Mouse (Mus musculus): ENCODE results near the gene Rnf167. TPM values are rescaled to one million over a fixed set of nuclear protein-coding genes. Genes with fewer than 3 reads are reported as not detected.

Rnf167 gene
- polyA plus RNA-seq, 1 experiment from 2014 or later, result 111 TPM

DNA sequence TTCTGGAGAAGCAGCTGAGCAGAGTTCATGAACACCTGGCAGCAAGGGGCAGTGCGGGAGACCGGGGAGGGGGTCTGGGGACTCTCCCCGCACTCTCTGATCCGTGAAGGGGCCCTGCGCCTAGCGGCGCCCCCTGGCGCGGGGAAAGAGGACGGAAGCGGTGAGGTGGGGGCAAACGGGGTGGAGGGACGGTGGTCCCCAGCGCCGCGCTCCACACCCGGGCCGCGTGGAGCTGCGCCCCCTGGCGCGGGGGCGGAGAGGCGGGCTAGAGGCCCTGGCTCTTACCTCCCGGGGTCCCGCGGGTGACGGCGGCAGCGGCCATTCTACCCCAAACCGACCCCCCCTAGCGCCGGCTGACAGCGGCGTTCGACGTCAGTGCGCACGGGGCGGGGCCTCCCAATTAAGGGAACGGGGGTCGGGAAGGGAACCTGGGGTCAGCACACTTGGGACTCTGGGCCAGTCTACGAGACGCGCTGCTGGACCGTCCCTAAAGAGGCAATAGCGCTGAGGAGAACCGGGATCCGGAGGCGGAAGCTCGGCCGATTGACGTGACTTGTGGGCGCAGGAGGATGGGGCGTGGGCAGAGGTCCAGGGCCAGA is 40.7 kb downstream of the Rnf167 start, which contains the start of gene Camta2:
Gene Camta2, minus strand, starts transcription at position 505 of the 599 bp plus-strand sequence.
- Histone ChIP-seq H3K9me3 (no peaks in the 10 kb centered on the region), H3K27ac (peak within 1 kb of the TSS; percentile 84), H3K4me3 (replicated peaks) (peak within 1 kb of the TSS; percentile 88), H3K9ac (replicated peaks) (peak within 1 kb of the TSS; percentile 90), H3K36me3 (peaks cover 26% of the 10 kb centered on the region), H3K4me2 (replicated peaks) (peak within 1 kb of the TSS; percentile 75), H3K4me1 (replicated peaks) (peaks cover 35% of the 10 kb centered on the region), H3K27me3 (no peaks in the 10 kb centered on the region)
- WGBS, result 1% methylated on average over 55 of the region's 55 CpGs
- ATAC-seq, result peak; percentile 86

DNA sequence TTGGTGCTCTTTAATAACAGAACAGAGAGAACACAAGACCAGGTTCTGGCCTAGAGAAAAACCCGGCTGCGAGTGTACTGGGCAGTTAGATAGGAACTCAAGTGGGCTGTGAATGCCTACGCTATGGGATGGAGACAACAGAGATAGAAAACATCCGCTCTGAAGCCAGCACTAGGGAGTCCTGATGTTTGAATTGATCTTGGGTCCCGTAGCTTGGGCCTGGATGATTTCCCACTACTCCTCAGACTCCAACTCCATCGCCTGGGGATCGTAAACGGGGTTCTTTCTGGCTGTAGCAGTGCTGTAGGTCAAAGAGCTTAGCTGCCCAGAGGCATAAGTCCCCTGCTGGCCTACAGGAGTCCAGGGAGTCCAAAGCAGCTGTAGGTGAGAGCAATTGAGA is 41.3 kb downstream of the Rnf167 start:
- peaks cover 20% of the 10 kb centered on the region for H3K36me3 ChIP-seq
- peak overlapping the region; percentile 90 for H3K9ac ChIP-seq (replicated peaks)
- 8% methylated on average over 8 of the region's 8 CpGs for WGBS
- peak overlapping the region; percentile 75 for H3K4me2 ChIP-seq (replicated peaks)
- H3K4me3 ChIP-seq (replicated peaks), result peak overlapping the region; percentile 88
- no peaks in the 10 kb centered on the region for H3K27me3 ChIP-seq
- H3K4me1 ChIP-seq (replicated peaks), result peaks cover 29% of the 10 kb centered on the region
- no peak for ATAC-seq
- peak overlapping the region; percentile 84 for H3K27ac ChIP-seq
- no peaks in the 10 kb centered on the region for H3K9me3 ChIP-seq

DNA sequence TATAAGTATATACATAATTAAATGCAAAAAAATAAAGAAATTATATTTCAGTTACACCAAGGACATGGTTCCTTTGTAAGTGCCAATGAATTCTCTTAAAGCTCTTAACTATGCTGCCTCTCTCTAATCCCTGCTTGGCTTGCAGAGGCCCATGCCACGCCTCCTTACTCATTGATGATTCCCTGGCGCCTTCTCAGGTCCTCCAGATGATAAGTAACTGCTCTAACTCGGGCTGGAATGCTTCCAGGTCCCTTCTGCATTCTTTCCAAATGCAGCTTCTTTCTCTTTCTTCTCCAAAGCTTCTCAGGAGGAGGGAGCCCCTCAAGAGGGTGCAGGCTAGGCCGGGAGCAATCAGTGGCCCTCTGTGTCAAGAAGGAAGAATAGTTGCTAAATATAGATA is 42.5 kb downstream of the Rnf167 start:
- no peak for ATAC-seq
- no peaks in the 10 kb centered on the region for H3K27me3 ChIP-seq

DNA sequence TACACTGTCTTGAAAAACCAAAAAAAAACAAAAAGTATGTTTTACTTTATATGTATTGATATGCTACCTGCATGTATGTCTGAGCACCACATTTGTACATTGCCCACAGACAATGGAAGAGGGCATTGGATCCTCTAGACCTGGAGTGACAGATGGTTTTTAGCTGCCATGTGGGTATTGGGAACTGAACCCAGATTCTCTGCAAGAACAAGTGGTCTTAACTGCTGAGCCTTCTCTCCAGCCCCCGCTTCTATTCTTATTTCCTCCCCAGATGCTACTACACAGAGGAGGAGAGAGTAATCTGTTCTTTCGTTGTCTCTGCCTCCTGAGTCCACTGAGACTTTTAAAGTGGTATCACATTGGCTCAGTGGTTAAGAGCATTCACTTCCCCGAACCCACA is 46.5 kb downstream of the Rnf167 start:
- no peak overlapping the region for H3K9ac ChIP-seq (replicated peaks)
- 69% methylated on average over 3 of the region's 3 CpGs for WGBS
- no peaks in the 10 kb centered on the region for H3K27me3 ChIP-seq
- H3K4me2 ChIP-seq (replicated peaks), result no peak overlapping the region
- H3K4me3 ChIP-seq (replicated peaks), result no peak overlapping the region
- H3K9me3 ChIP-seq, result no peaks in the 10 kb centered on the region
- H3K4me1 ChIP-seq (replicated peaks), result peaks cover 6% of the 10 kb centered on the region
- no peaks in the 10 kb centered on the region for H3K36me3 ChIP-seq
- no peak for ATAC-seq
- H3K27ac ChIP-seq, result no peak overlapping the region

More for the DNA sequence above, 42.5 kb downstream of the Rnf167 start:
- H3K4me2 ChIP-seq (replicated peaks), result no peak overlapping the region
- H3K36me3 ChIP-seq, result peaks cover 10% of the 10 kb centered on the region
- no peak overlapping the region for H3K9ac ChIP-seq (replicated peaks)
- no peak overlapping the region for H3K4me3 ChIP-seq (replicated peaks)
- 56% methylated on average over 4 of the region's 4 CpGs for WGBS
- H3K4me1 ChIP-seq (replicated peaks), result peaks cover 29% of the 10 kb centered on the region
- H3K9me3 ChIP-seq, result no peaks in the 10 kb centered on the region
- no peak overlapping the region for H3K27ac ChIP-seq

DNA sequence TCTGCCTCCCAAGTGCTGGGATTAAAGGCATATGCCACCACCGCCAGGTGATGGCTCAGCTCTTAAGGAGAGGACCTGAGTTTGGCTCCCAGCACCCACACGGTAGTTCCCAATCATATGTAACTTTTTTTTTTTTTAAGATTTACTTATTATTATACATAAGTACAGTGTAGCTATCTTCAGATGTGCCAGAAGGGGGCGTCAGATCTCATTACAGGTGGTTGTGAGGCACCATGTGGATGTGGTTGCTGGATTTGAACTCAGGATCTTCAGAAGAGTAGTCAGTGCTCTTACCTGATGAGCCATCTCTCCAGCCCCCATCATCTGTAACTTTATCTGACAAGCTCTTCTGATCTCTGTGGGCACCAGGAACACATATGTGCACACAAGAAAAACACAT is 50.3 kb downstream of the Rnf167 start:
- no peaks in the 10 kb centered on the region for H3K36me3 ChIP-seq
- ATAC-seq, result no peak
- H3K27ac ChIP-seq, result no peak overlapping the region
- no peaks in the 10 kb centered on the region for H3K27me3 ChIP-seq
- H3K9me3 ChIP-seq, result no peaks in the 10 kb centered on the region
- 74% methylated on average over 3 of the region's 3 CpGs for WGBS
- H3K4me3 ChIP-seq (replicated peaks), result no peak overlapping the region
- H3K4me2 ChIP-seq (replicated peaks), result no peak overlapping the region
- peaks cover 20% of the 10 kb centered on the region for H3K4me1 ChIP-seq (replicated peaks)
- no peak overlapping the region for H3K9ac ChIP-seq (replicated peaks)

DNA sequence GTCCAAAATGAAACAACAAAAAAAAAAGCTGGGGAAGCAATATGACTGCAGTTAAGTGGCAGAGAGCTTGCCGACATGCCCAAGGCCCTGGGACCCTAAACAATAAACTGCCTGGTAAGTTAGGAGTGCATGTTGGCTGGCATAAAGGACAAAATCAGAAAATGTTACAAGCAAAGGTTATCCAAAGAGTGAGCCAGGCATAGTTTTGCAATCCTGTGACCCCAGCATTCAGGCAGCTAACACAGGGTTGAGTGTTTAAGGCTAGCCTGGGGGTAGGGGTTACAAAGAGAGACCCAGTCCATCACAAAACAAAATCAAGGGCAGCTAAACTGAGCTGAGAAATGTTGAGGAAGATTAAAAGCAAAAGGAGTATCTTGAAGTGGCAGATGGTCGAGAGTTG is 52.0 kb downstream of the Rnf167 start:
- Histone ChIP-seq H3K36me3 (peaks cover 8% of the 10 kb centered on the region), H3K4me2 (replicated peaks) (no peak overlapping the region), H3K27ac (no peak overlapping the region), H3K9ac (replicated peaks) (no peak overlapping the region), H3K4me3 (replicated peaks) (no peak overlapping the region), H3K27me3 (no peaks in the 10 kb centered on the region), H3K9me3 (no peaks in the 10 kb centered on the region), H3K4me1 (replicated peaks) (peaks cover 25% of the 10 kb centered on the region)
- no peak for ATAC-seq
- 80% methylated on average over 2 of the region's 2 CpGs for WGBS

DNA sequence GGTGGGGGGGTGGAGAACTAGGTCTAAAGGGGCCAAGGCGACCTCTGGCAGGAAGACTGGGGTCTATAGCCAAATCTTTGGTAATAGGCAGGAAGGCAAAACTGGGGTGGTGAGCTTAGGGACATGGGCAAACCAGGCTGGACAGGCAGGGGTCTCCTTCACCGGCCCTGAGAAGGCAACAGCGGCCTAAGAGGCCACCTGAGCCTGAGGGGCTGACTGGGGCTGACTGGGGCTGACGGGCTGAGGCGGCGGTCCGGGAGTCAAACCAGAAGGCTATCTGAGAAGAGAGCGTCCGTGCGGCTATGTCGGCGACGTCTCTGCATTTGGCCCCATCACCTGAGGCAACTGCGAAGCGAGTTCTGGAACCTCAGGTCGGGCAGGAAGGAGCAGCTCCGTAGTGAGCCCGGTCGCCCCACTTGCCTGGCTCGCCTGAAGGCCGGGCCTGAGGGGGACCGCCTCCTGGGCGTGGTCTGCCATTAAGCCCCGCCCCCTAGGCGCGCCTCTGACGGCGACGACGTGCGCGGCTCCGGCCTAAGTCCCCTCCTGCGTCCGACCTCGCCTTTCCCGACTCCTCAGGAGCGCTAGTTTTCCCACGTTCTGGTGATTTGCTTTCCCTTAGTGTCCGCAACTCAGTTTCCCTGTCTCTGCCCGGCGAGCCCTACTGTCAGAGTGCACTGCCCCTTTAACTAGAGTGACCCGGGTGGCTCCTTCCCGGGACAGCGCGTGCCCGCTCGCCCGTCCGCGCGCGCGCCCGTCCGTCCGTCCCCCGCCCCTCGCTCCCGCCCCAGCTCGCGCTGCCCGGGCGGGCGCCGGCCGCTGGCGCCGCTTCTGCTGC is 52.9 kb downstream of the Rnf167 start, which contains the start of the genes Inca1 and Kif1c:
Gene Inca1, minus strand, starts transcription at position 434 of the 835 bp plus-strand sequence.
Gene Kif1c, plus strand, starts transcription at position 827 of the 835 bp plus-strand sequence.
- peak; percentile 94 for ATAC-seq
- Histone ChIP-seq H3K4me3 (replicated peaks) (peak within 1 kb of the TSS; percentile 80), H3K9me3 (no peaks in the 10 kb centered on the region), H3K4me2 (replicated peaks) (peak within 1 kb of the TSS; percentile 85), H3K27me3 (no peaks in the 10 kb centered on the region), H3K9ac (replicated peaks) (peak within 1 kb of the TSS; percentile 94), H3K27ac (peak within 1 kb of the TSS; percentile 91), H3K36me3 (peaks cover 16% of the 10 kb centered on the region), H3K4me1 (replicated peaks) (peaks cover 25% of the 10 kb centered on the region)
- 1% methylated on average over 69 of the region's 69 CpGs for WGBS

DNA sequence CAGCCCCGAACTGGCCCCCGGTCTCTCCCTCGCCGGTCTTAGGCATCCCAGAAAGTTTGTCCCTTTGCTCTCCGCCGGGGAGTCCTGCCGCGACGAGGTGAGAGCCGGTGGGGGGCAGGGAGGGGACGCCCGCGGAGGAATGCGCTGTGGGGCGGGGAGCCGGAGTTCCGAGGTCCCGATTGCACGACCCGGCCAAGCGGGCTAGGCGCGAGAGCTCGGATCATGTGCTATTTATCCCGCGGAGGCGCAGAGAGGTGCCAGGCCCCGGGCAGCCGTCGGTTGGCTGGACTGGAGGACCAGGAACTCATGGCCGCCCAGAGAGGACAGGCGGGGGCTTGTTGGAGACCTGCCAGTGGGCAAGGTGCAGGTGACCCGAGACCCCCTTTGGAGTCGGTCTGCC is 53.6 kb downstream of the Rnf167 start:
- Histone ChIP-seq H3K4me3 (replicated peaks) (peak overlapping the region; percentile 80), H3K27ac (peak overlapping the region; percentile 91), H3K27me3 (no peaks in the 10 kb centered on the region), H3K9me3 (no peaks in the 10 kb centered on the region), H3K4me1 (replicated peaks) (peaks cover 25% of the 10 kb centered on the region), H3K4me2 (replicated peaks) (peak overlapping the region; percentile 85), H3K9ac (replicated peaks) (peak overlapping the region; percentile 94), H3K36me3 (peaks cover 23% of the 10 kb centered on the region)
- peak; percentile 63 for ATAC-seq
- WGBS, result under 1% methylated on average over 29 of the region's 34 CpGs

Other genes with a start within 250 kb of the Rnf167 start
- gene Pelp1, start 237.2 kb upstream of the Rnf167 start, polyA plus RNA-seq (2015; fragmentation: Nextera tagmentation; extraction: Ambion mirVana), result 33.9 and 34.1 TPM in 2 replicates
- 44.8 and 45.5 TPM in 2 replicates for gene Arrb2, start 214.6 kb upstream of the Rnf167 start, polyA plus RNA-seq (2015; fragmentation: Nextera tagmentation; extraction: Ambion mirVana)
- 41.9 and 43.6 TPM in 2 replicates for gene Med11, start 195.3 kb upstream of the Rnf167 start, polyA plus RNA-seq (2015; fragmentation: Nextera tagmentation; extraction: Ambion mirVana)
- gene Zmynd15, start 187.8 kb upstream of the Rnf167 start, polyA plus RNA-seq (2015; fragmentation: Nextera tagmentation; extraction: Ambion mirVana), result 0.40 and 0.44 TPM in 2 replicates
- gene Cxcl16, start 187.3 kb upstream of the Rnf167 start, polyA plus RNA-seq (2015; fragmentation: Nextera tagmentation; extraction: Ambion mirVana), result 1.4 and 1.6 TPM in 2 replicates
- 0.54 and 1.2 TPM in 2 replicates for gene Tm4sf5, start 142.0 kb upstream of the Rnf167 start, polyA plus RNA-seq (2015; fragmentation: Nextera tagmentation; extraction: Ambion mirVana)
- not detected in 2 replicates for gene Vmo1, start 132.6 kb upstream of the Rnf167 start, polyA plus RNA-seq (2015; fragmentation: Nextera tagmentation; extraction: Ambion mirVana)
- 0.35 and 0.42 TPM in 2 replicates for gene Gltpd2, start 128.0 kb upstream of the Rnf167 start, polyA plus RNA-seq (2015; fragmentation: Nextera tagmentation; extraction: Ambion mirVana)
- gene Psmb6, start 121.9 kb upstream of the Rnf167 start, polyA plus RNA-seq (2015; fragmentation: Nextera tagmentation; extraction: Ambion mirVana), result 827 and 844 TPM in 2 replicates
- not detected in 2 replicates for gene Gm40193, start 114.3 kb upstream of the Rnf167 start, polyA plus RNA-seq (2015; fragmentation: Nextera tagmentation; extraction: Ambion mirVana)
- gene Pld2, start 107.2 kb upstream of the Rnf167 start, polyA plus RNA-seq (2015; fragmentation: Nextera tagmentation; extraction: Ambion mirVana), result 5.2 and 6.5 TPM in 2 replicates
- 10.7 and 14.2 TPM in 2 replicates for gene Mink1, start 84.4 kb upstream of the Rnf167 start, polyA plus RNA-seq (2015; fragmentation: Nextera tagmentation; extraction: Ambion mirVana)
- gene 4930544D05Rik, start 31.4 kb upstream of the Rnf167 start, polyA plus RNA-seq (2015; fragmentation: Nextera tagmentation; extraction: Ambion mirVana), result not detected in 2 replicates
- not detected in 2 replicates for gene Chrne, start 28.0 kb upstream of the Rnf167 start, polyA plus RNA-seq (2015; fragmentation: Nextera tagmentation; extraction: Ambion mirVana)
- 0.17 and 0.26 TPM in 2 replicates for gene Gp1ba, start 8.1 kb upstream of the Rnf167 start, polyA plus RNA-seq (2015; fragmentation: Nextera tagmentation; extraction: Ambion mirVana)
- gene Slc25a11, start 244 bp downstream of the Rnf167 start, polyA plus RNA-seq (2015; fragmentation: Nextera tagmentation; extraction: Ambion mirVana), result 169 and 170 TPM in 2 replicates
- 785 and 825 TPM in 2 replicates for gene Pfn1, start 7.4 kb downstream of the Rnf167 start, polyA plus RNA-seq (2015; fragmentation: Nextera tagmentation; extraction: Ambion mirVana)
- 8.0 and 9.5 TPM in 2 replicates for gene Eno3, start 10.0 kb downstream of the Rnf167 start, polyA plus RNA-seq (2015; fragmentation: Nextera tagmentation; extraction: Ambion mirVana)
- gene Spag7, start 22.2 kb downstream of the Rnf167 start, polyA plus RNA-seq (2015; fragmentation: Nextera tagmentation; extraction: Ambion mirVana), result 180 and 181 TPM in 2 replicates
- gene Camta2, start 40.9 kb downstream of the Rnf167 start, polyA plus RNA-seq (2015; fragmentation: Nextera tagmentation; extraction: Ambion mirVana), result 15.3 and 16.4 TPM in 2 replicates
- 0.94 and 1.8 TPM in 2 replicates for gene Inca1, start 52.9 kb downstream of the Rnf167 start, polyA plus RNA-seq (2015; fragmentation: Nextera tagmentation; extraction: Ambion mirVana)
- 1.4 and 2.1 TPM in 2 replicates for gene Kif1c, start 53.3 kb downstream of the Rnf167 start, polyA plus RNA-seq (2015; fragmentation: Nextera tagmentation; extraction: Ambion mirVana)
- 13.2 and 15.1 TPM in 2 replicates for gene Zfp3, start 117.0 kb downstream of the Rnf167 start, polyA plus RNA-seq (2015; fragmentation: Nextera tagmentation; extraction: Ambion mirVana)
- gene Scimp, start 165.4 kb downstream of the Rnf167 start, polyA plus RNA-seq (2015; fragmentation: Nextera tagmentation; extraction: Ambion mirVana), result 0.19 TPM in 1 of 2 replicates, not detected in the other
- 74.0 and 77.2 TPM in 2 replicates for gene Rabep1, start 197.5 kb downstream of the Rnf167 start, polyA plus RNA-seq (2015; fragmentation: Nextera tagmentation; extraction: Ambion mirVana)